Mouse (Mus musculus): Measurements from ENCODE around the gene Ier3.

The Ier3 gene

DNA sequence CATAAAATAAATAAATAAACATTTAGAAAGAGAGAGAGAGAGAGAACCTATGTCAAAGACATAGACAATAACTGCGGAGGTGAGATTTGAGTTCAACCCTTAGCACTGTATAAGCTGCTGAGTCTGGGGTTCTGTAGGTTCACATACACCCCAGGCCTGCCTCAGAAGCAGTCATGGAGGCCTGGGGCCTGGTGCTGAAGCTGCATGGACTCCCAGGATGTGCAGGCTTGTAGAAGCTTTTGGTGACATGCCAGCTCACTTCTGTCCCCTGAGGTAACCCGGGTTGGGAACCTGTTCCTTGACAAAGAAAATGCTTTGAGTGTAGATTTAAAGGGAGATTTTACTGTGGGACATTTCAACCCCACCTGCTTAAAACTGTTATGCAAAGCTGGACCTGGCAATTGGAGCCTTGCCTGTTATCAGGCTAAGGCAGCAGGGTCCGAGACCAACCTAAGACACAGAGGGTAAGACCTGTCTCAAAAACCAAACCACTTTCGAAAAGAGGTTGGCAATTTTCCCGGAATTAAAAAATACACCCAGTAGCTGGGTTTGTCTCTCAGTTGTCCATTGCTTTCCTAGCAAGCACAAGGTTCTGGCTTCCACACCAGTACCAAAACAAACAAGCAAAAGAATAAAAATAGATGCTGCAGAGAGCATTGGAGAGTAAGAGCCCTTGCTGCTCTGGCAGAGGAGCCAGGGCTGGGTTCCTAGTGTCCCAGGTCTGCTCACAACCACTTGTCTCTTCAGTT, 10.4 kb upstream of the Ier3 start:
- in situ Hi-C loops (cut with MboI; ENCODE audit: low sequenced_read_pairs), result no loop called here

DNA sequence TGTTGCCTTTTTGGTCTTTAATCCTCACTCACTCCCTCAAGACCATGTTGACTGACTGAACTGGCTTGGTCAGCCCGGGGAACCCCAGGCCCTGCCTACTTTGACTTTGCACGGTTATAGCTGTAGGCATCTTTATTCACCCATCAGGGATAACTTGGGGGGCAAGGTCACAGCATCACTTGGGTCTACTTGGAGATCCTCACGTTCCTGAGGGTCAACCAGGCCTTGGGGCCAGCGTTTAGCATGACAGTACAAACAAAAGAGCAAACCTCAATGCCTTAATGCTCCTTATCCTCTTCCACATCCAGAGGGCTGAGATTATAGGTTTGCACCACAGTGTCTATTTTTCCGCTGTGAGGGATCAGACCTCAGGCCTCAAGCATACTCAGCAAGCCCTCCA, 9.2 kb upstream of the Ier3 start:
- in situ Hi-C loops (cut with MboI; ENCODE audit: low sequenced_read_pairs), result no loop called here

DNA sequence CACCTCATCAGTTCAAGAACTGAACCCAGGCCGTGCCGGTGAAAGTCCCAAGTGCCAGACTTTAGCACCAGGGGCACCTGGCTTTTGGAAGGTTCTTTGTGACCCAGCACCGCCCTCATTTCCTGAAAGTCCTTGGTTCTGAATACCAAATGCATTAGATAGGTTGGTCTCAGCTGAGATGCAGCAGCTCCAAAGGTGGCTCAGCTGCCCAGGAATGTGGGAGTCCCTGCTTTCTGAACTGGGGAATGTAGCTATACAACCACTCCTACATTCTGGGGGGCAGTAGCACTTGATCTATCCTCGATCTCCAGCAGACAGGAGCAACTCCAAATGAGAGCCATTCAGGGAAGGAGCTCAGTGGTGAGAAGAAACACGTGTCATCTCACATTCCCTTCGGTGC, 8.7 kb upstream of the Ier3 start:
- in situ Hi-C loops (cut with MboI; ENCODE audit: low sequenced_read_pairs), result no loop called here

DNA sequence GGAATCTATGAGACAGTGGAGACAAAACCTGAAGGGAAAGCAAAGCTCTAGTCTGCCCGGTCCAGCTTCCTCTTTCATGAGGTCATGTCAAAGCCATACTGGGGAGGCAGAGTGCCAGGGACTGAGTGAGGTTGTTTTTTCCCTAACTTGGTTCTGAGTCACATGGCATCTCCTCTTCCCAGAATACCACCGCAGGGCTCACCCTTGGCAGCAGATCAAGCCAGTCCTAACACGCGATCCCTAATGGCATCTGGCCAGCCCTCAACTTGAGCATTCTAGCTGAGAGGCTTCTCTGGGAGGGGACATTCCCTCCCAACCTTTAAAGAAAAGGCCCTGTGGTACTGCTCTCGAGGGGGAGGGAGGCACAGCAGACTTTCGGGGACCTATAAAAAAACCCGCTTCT, 8.2 kb upstream of the Ier3 start:
- in situ Hi-C loops (cut with MboI; ENCODE audit: low sequenced_read_pairs), result no loop called here

DNA sequence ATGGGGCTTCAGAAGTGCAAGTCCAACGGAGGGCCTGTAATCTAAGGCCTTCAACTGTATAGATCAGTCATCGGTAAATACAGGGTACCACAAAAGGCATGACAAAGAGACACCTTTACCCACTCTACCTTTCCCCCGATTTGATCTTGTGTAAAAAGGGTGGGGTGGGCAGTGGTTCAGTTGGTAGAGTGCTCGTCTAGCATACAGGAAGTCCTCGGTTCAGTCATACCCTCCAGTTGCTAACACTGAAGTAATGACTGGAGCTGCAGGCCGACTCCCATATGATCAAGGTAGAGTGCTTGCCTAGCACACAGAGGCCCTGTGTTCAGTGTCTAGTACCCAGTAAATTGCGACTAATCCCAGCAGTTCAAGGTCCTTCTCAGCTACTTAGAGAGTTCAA, 7.8 kb upstream of the Ier3 start:
- in situ Hi-C loops (cut with MboI; ENCODE audit: low sequenced_read_pairs), result no loop called here

DNA sequence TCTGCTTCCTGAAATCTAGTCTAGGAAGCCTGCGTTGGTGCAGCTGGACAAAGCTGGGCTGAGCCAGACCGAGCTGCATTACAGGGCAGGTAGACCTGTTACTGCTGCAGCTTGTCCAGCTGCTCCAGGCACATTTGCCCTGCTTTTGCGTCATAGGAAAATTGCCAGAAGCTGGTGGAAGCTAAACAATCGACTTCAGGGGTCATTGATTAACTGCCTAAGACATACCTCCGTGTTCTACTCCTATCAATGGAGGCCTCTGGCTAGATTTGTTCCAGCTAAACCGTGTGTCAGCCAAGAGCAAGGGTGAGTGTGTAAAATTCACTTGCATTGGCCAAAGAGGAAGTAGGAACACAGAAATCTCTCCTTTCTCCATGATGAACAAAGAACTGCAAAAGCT, 6.8 kb upstream of the Ier3 start:
- in situ Hi-C loops (cut with MboI; ENCODE audit: low sequenced_read_pairs), result no loop called here

DNA sequence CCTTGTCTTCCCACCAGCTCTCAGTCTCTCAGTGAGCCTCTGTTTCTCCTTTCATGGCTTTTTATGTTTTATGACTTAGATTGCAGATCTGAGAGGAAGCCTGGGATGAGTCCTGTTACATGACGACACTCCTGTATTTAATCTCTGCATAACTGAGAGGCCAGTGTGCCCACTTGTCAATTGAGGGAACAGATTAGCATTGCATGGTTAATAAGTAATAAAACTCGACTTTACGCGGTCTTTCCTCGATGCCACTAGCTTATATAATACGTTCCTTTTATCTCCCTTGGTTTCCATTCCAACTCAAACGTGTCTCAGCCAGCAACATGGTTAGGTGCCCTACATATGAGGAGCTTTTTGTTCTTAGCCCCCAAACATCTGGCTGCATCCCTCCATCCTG, 5.6 kb upstream of the Ier3 start:
- in situ Hi-C loops (cut with MboI; ENCODE audit: low sequenced_read_pairs), result no loop called here

DNA sequence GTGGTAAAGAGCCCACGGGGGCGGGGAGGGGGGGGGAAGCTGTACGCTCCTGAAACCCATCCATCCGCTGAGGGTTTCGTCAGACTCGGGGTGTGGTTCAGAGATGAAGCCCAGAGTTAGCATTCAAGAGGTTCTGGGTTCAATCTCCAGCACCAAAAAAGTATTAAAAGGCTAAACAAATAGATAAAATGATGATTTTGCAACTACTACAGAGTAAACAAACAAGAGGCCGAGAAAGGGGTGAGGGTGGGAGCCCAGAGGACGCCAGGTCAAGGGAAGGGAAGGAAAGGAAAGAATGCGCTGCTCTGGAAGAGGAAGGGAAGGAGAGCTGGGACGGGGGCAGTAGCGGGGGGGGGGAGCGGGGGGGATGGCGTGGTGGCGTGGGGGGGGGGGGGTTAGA, 4.8 kb upstream of the Ier3 start:
- in situ Hi-C loops (cut with MboI; ENCODE audit: low sequenced_read_pairs), result no loop called here

DNA sequence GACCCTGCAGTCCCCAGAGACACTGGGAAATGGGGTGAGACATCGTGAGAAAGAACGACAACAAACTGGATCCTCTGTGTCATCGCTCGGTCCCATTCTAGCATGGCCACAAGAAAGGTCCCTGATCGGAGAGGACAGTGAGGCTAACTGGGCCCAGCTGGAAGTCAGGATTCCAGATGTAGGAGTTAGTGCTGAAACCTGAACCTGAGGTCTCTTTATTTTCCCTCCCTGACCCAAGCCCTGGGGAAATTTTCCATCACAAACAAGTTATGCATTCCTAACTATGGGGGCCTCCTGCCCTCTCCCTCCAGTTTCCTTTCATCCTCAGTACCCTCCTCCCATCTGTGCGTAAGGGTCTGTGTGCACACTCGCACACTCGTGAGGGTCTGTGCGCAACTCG, 4.3 kb upstream of the Ier3 start:
- in situ Hi-C loops (cut with MboI; ENCODE audit: low sequenced_read_pairs), result no loop called here

DNA sequence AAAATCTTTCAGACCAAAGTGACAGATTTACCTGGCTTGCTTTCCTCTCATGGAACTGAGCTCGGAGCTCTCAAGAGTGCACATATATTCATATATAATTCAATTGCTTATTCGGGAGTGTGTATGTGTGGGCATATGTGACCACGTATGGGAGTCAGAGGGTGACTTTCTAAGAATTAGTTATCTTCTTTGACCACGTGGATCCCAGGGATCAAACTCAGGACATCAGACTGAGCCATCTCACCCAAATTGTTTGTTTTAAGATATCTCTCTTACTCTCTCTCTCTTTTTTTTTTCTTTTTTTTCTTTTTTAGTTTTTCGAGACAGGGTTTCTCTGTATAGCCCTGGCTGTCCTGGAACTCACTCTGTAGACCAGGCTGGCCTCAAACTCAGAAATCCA, 1.4 kb upstream of the Ier3 start:
- in situ Hi-C loops (cut with MboI; ENCODE audit: low sequenced_read_pairs), result no loop called here

DNA sequence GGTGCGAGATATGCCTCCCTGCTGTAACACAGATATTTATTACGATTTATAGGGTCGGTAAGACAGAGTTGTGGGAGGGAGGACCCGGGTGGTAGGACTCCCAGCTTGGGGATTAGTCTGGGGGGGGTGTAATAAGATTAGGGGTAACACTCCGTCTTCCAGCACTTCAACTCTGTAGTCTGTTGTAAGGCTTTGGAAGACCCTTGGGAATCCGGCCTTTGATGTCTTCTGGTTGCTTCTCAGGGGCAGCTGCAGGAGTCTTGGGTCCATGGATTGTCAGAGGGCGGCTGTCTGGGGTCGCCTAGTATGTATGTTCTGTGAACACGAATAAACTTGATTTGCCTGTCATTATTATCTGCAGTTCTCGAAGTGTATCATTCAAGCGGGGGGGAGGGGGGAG, 1.1 kb downstream of the Ier3 start:
- in situ Hi-C loops (cut with MboI; ENCODE audit: low sequenced_read_pairs), result no loop called here

DNA sequence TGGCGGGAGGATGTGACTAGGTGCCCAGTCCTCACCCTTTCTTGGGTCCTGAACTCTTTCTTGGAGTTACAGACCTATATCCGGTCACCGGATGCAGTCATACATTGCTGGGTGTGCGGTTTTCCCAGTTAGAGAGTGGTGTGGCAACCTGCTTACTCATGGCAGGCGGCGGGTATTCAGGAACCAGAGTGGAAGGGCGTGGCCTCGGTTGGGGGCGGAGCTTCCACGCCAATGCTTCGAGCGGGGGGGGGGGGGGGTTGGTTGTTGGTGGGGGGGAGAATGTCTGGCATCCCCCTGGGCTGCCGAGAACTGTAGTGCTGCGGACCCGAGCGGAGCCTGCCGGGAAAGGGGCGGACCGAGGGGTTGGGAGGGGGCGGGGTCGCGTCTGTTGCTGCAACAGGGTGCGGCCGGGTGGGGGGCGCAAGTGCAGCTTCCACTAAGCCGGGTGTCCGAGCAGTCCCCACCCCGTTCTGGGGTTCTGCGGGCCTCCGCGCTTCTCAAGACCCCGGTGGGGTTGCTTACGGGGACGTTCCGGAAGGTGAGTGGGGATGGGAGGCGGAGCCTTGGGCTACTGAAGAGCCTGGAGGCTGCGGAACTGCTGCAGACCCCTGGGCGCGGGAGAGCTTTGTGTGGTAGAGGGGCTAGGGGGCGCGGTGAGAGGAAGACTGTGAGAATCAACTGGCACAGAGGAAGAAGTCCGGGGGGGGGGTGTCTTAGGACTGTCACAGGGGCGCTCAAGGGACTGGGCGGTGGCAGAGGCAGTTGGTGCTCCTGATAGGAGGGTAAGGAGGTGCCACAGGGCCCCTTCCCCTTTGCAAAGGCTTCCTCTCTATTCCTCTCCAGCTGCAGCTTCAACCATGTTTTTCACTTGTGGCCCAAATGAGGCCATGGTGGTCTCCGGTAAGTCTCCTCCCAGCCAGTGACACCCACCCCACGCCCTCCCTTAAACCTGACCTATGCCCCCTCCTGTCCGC, 1.8 kb downstream of the Ier3 start, which contains the start of gene Flot1:
TSS of gene Flot1 (plus strand) at position 267 of the 974 bp plus-strand sequence.
- in situ Hi-C loops (cut with MboI; ENCODE audit: low sequenced_read_pairs), result no loop called here

DNA sequence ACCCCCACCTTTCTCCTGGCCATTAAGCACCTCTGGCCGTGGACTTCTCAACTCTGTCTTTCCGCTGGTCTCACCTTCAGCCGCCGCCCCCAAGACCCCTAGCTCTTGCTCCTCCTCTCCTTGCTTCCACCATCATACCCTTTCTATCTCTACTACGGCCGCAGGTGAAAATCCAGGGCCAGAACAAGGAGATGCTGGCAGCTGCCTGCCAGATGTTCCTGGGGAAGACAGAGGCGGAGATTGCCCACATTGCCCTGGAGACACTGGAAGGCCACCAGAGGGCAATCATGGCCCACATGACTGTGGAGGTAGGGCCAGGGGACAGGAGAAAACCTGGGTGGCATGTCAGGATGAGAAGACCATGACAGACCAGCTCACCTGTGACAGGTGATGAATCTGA, 2.9 kb downstream of the Ier3 start:
- in situ Hi-C loops (cut with MboI; ENCODE audit: low sequenced_read_pairs), result no loop called here

DNA sequence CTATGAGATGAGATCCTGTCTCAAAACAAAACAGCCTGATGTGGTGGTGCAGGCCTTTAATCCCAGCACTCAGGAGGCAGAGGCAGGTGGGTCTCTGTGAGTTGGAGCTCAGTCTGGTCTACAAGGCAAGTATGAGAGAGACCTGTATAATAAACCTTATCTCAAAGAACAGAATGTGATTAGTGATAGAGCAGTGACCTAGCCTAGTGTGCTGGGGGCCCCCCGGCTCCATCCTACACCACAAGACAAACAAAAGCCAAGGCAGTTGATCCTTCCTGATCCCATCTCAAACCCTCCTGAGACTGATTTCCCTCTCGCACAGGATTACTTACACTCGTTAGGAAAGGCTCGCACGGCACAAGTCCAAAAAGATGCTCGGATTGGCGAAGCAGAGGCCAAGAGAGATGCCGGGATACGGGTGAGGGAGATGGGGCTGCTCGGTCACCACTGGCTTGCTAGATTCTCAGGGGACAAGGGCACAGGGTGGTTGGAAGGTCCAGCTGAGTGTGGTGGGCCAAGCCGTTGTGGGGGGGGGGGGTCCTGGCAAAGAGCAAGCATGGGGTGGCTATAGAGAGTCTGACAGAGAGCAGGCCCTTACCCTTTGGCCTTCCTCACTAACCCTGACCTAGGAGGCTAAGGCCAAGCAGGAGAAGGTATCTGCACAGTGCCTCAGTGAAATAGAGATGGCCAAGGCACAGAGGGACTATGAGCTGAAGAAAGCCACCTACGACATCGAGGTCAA, 3.8 kb downstream of the Ier3 start:
- in situ Hi-C loops (cut with MboI; ENCODE audit: low sequenced_read_pairs), result no loop called here

DNA sequence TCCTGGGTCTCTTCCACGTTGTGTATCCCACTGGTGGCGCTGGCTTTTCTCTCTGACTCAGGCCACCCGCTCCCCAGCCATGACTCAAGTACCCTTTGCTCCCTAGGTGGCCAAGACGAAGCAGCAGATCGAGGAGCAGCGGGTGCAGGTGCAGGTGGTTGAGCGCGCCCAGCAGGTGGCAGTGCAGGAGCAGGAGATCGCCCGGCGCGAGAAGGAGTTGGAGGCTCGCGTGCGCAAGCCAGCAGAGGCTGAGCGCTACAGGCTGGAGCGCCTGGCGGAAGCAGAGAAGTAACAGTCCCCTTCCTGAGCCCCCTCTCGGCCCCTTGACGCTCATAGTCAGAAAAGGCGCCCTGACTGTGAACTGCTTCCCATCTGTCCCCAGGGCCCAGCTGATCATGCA, 8.3 kb downstream of the Ier3 start:
- in situ Hi-C loops (cut with MboI; ENCODE audit: low sequenced_read_pairs), result loop anchor here (5.0 kb wide), 1 partner anchor 43 kb away; no protein-coding TSS in a partner anchor

DNA sequence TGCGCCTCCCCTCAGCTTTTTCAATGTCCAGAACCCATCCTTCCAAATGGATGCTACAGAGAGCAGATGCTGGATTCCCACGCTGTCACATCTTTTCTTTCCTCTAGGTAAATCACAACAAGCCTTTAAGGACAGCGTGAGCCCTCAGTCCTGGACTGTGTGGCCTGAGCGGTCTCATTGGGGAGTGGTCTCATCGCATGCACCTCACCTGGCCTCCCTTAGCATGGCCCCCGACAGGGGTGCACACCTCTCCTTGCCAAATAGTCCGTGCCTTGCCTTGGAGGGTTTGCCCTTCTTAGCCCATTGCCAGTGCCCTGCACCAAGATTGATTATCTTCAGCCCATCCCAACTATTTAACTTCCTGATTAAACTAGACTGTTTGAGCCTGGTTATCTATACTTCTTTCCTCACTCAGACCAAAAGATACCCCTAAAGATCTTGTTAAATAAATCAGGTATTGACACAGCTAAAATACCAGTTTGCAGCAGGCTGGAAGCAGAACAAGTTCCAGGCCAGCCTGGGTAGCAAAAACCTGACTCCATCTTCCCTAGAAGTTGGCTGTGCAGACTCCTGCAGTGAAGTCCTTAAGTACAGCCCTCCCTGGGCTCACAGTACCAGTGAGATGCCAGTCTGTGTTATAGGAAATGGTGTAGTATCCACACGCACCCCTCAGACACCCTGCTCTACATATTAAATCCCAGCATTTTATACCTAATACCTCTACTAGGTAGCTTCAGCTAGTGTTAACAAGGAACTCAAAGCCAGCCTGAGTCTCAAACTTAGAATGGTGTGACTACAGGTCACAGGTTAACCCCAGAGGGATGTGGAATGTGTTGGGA, 11.1 kb downstream of the Ier3 start:
- in situ Hi-C loops (cut with MboI; ENCODE audit: low sequenced_read_pairs), result loop anchor here (5.0 kb wide), 1 partner anchor 40 kb away; no protein-coding TSS in a partner anchor

DNA sequence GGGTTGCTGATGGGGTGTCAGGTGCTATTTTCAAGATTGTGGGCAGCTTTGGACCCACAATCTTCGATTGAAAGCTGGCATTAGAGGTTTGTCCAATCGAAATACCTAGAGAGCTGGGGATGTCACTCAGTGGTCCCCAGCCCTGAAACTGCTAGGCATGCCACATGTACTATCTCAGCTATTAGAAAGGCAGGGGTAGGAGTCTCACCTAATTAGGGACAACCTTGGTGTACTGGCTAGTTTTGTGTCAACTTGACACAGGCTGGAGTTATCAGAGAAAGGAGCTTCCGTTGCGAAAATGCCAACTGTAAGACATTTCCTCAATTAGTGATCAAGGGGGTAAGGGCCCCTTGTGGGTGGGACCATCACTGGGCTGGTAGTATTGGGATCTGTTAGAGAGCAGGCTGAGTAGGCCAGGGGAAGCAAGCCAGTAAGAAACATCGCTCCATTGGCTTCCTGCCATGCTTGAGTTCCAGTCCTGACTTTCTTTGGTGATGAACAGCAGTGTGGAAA, 11.8 kb downstream of the Ier3 start:
- in situ Hi-C loops (cut with MboI; ENCODE audit: low sequenced_read_pairs), result loop anchor here (5.0 kb wide), 1 partner anchor 39 kb away; no protein-coding TSS in a partner anchor

DNA sequence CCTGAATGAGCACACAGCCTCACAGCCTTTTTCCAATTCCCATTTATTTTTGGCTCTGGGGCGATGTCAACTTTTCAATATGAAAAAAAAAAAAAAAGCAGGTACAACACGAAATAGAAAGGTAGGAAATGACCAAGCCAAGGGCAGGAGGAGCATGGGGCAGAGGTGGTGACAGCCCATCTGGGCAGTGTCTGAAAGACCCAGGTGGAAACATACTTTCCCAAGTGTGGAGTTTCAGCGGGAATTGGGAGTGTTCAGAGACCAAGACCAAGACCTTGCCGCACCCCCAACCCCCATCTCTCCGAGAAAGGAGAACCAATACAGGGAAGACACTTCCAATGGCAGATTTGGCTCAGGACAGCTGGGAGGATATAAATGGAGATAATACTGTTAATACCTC, 12.4 kb downstream of the Ier3 start:
- in situ Hi-C loops (cut with MboI; ENCODE audit: low sequenced_read_pairs), result loop anchor here (5.0 kb wide), 1 partner anchor 38 kb away; no protein-coding TSS in a partner anchor

DNA sequence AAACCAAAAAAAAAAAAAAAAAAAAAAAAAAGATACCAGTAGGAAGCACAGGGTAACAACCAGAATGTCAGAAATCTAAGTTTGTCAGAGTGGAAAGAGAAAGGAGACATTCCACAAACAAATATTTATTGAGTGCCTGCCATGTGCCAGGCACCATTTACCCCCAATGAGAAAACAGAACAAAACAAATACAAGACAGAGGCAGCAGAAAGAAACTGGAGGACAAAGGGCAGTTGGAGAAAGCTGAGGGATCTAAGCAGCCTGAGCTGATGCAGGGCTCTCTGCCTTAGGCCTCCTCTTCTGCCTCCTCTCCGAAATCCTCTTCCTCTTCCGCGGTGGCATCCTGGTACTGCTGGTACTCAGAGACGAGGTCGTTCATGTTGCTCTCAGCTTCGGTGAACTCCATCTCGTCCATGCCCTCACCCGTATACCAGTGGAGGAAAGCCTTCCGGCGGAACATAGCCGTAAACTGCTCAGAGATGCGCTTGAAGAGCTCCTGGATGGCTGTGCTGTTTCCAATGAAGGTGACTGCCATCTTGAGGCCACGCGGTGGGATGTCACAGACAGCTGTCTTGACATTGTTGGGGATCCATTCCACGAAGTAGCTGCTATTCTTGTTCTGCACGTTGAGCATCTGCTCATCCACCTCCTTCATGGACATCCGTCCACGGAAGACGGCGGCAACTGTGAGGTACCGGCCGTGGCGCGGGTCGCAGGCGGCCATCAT, 13.4 kb downstream of the Ier3 start:
- in situ Hi-C loops (cut with MboI; ENCODE audit: low sequenced_read_pairs), result loop anchor here (5.0 kb wide), 1 partner anchor 37 kb away; no protein-coding TSS in a partner anchor
